Mouse (Mus musculus): Measurements from ENCODE around the gene Zfp652.

DNA sequence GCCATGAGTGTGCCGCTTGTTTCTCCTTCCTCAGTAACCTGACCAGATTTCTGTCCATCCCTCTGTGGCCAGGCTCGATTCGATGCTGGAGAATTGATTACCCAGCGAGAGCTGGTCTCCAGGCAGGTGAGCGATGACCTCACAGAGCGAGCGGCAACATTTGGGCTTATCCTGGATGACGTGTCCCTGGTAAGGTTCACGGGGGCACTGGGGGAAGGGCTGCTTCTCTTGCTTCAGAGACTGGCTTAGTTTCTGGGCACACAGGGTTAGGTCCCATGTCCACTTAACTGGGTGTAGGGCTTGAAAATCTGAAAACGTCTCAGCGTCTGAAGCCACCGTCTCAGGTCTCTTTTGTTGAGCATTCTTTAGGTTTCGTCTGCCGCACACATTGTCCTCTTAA, 37.0 kb upstream of the Zfp652 start:
- TF ChIP-seq CTCF (IDR thresholded peaks at IDR 0.05) (no peak), POLR2A (IDR thresholded peaks at IDR 0.05; ENCODE audit: insufficient read depth, low read depth, low read length) (no peak), EP300 (IDR thresholded peaks at IDR 0.05; ENCODE audit: insufficient read depth, low read depth, low read length) (no peak)

All from heart, adult 2 months (tissue).